Mouse (Mus musculus): ENCODE data around the gene Rasgrp1.
A peak's percentile ranks its signal among the peaks of the same experiment; 100 is the strongest.

Gene Rasgrp1

GRCm38 (mm10) chr2:117250001-117250510 is 92.7 kb downstream of the Rasgrp1 start:
- no peak for DNase-seq (ENCODE audit: low read depth, low spot score)

GRCm38 (mm10) chr2:117249255-117250000 is 93.4 kb downstream of the Rasgrp1 start, which contains the start of gene Fam98b:
Gene Fam98b (plus strand): TSS chr2:117249739.
- peak; percentile 74 for DNase-seq (ENCODE audit: low read depth, low spot score)

GRCm38 (mm10) chr2:117241953-117242352 is 100.8 kb downstream of the Rasgrp1 start:
- DNase-seq (ENCODE audit: low read depth, low spot score), result no peak

GRCm38 (mm10) chr2:117231257-117231656 is 111.5 kb downstream of the Rasgrp1 start:
- peak; percentile 15 for DNase-seq (ENCODE audit: low read depth, low spot score)

- DNase-seq (ENCODE audit: low read depth, low spot score), result no peak
These were observed 112.5 kb downstream of the Rasgrp1 start for GRCm38 (mm10) chr2:117230261-117230660.
